Mouse (Mus musculus) midbrain, embryonic 16.5 days (tissue): Measurements from ENCODE around the gene Slc46a2. TPM values are rescaled to one million over a fixed set of nuclear protein-coding genes. Genes with fewer than 3 reads are reported as not detected.
A peak's percentile ranks its signal among the peaks of the same experiment; 100 is the strongest.

ENCODE experiments used
- ATAC-seq: fragments of 200-750 bp; cut with Nextera tagmentation; 2 replicates; pipeline ENCODE4 v1.8.0; 2017; ENCODE audit warnings: moderate TSS enrichment
- H3K27ac ChIP-seq: fragments of 300-500 bp; sonication (generic); 2 replicates; pipeline ENCODE4 v1.5.1; 2014; ENCODE audit warnings: mild to moderate bottlenecking, low read length, mixed read lengths
- H3K27me3 ChIP-seq: fragments of 300-500 bp; sonication (generic); 2 replicates; pipeline ENCODE4 v1.6.1; 2014; ENCODE audit warnings: low read depth, low read length, mixed read lengths; ENCODE audit not compliant: control insufficient read depth, insufficient read depth
- H3K36me3 ChIP-seq: fragments of 300-500 bp; sonication (generic); 2 replicates; pipeline ENCODE4 v1.6.1; 2014; ENCODE audit warnings: mild to moderate bottlenecking, low read length, moderate library complexity, mixed read lengths; ENCODE audit not compliant: control insufficient read depth, insufficient read depth
- H3K4me1 ChIP-seq: fragments of 300-500 bp; sonication (generic); 2 replicates; pipeline ENCODE4 v1.6.1; 2014; ENCODE audit warnings: mild to moderate bottlenecking, low read length, mixed read lengths; ENCODE audit not compliant: control insufficient read depth, insufficient read depth
- H3K4me2 ChIP-seq: fragments of 300-500 bp; sonication (generic); 2 replicates; pipeline ENCODE4 v1.6.1; 2014; ENCODE audit warnings: mild to moderate bottlenecking, low read length, mixed read lengths
- H3K4me3 ChIP-seq: fragments of 300-500 bp; sonication (generic); 2 replicates; pipeline ENCODE4 v1.5.1; 2014; ENCODE audit warnings: low read depth, mild to moderate bottlenecking, low read length, moderate library complexity, mixed read lengths
- H3K9ac ChIP-seq: fragments of 300-500 bp; sonication (generic); 2 replicates; pipeline ENCODE4 v1.6.1; 2014; ENCODE audit warnings: low read depth, low read length, mixed read lengths
- H3K9me3 ChIP-seq: fragments of 300-500 bp; sonication (generic); replicated peaks from 2 replicates; pipeline ENCODE4 v1.6.1; 2014; ENCODE audit warnings: mild to moderate bottlenecking, low read length, mixed read lengths; ENCODE audit not compliant: control insufficient read depth, poor library complexity, severe bottlenecking
- WGBS: fragments of 180-500 bp; shearing (Covaris S2); extraction: QIAGEN DNeasy Blood & Tissue Kit; methylation state at CpG from one replicate; pipeline ENCODE4 v1.1.7; 2014; 5-methylcytosine and 5-hydroxymethylcytosine counted together
- polyA plus RNA-seq: library from polyadenylated mRNA; unstranded; fragments of >200 nt; fragmentation: Nextera tagmentation; extraction: Ambion mirVana; gene quantifications from 2 replicates; pipeline ENCODE4 v1.2.1, GENCODE M21; 2015

Gene Slc46a2
- 0.08 TPM in 1 of 2 replicates, not detected in the other for polyA plus RNA-seq

GRCm38 (mm10) chr4:59914608-59915403 lies at the start of gene Slc46a2:
TSS of gene Slc46a2 (minus strand) at chr4:59915056.
- no peak within 1 kb of the TSS for H3K4me2 ChIP-seq
- H3K4me3 ChIP-seq, result no peak within 1 kb of the TSS
- H3K27ac ChIP-seq, result no peak within 1 kb of the TSS
- no peak for ATAC-seq
- no peaks in the 10 kb centered on the region for H3K36me3 ChIP-seq
- H3K4me1 ChIP-seq, result no peaks in the 10 kb centered on the region
- 0 out of 2 replicates have a peak, but pooled peaks cover 3% of the 10 kb centered on the region for H3K27me3 ChIP-seq
- WGBS, result 18% methylated on average over 22 of the region's 22 CpGs
- no peaks in the 10 kb centered on the region for H3K9me3 ChIP-seq
- H3K9ac ChIP-seq, result no peak within 1 kb of the TSS

- Histone ChIP-seq H3K36me3 (no peaks in the 10 kb centered on the region), H3K9me3 (no peaks in the 10 kb centered on the region)
- WGBS, result 25% methylated on average over 3 of the region's 3 CpGs
Measured at GRCm38 (mm10) chr4:59963405-59964344, 48.8 kb upstream of the Slc46a2 start, which contains the start of gene Mup6. TSS of gene Mup6 (plus strand) at chr4:59964294.

GRCm38 (mm10) chr4:59960610-59961009 lies 45.8 kb upstream of the Slc46a2 start, which contains the start of gene Mup4:
TSS of gene Mup4 (minus strand) at chr4:59960710.
- no peak for ATAC-seq
- no peak within 1 kb of the TSS for H3K27ac ChIP-seq
- no peak within 1 kb of the TSS for H3K9ac ChIP-seq
- no peaks in the 10 kb centered on the region for H3K36me3 ChIP-seq
- H3K4me1 ChIP-seq, result no peaks in the 10 kb centered on the region
- H3K27me3 ChIP-seq, result no peaks in the 10 kb centered on the region
- H3K9me3 ChIP-seq, result no peaks in the 10 kb centered on the region
- 86% methylated on average over 3 of the region's 3 CpGs for WGBS
- H3K4me2 ChIP-seq, result no peak within 1 kb of the TSS
- H3K4me3 ChIP-seq, result no peak within 1 kb of the TSS

More at GRCm38 (mm10) chr4:59963405-59964344, 48.8 kb upstream of the Slc46a2 start, which contains the start of gene Mup6:
- H3K4me3 ChIP-seq, result no peak within 1 kb of the TSS
- H3K4me1 ChIP-seq, result no peaks in the 10 kb centered on the region
- no peak within 1 kb of the TSS for H3K27ac ChIP-seq
- H3K9ac ChIP-seq, result no peak within 1 kb of the TSS
- H3K4me2 ChIP-seq, result no peak within 1 kb of the TSS
- H3K27me3 ChIP-seq, result no peaks in the 10 kb centered on the region
- ATAC-seq, result no peak

- H3K36me3 ChIP-seq, result no peaks in the 10 kb centered on the region
- H3K9ac ChIP-seq, result no peak overlapping the region
- no peak overlapping the region for H3K4me2 ChIP-seq
- 85% methylated on average over 2 of the region's 2 CpGs for WGBS
- H3K4me1 ChIP-seq, result no peaks in the 10 kb centered on the region
- ATAC-seq, result no peak
- no peaks in the 10 kb centered on the region for H3K9me3 ChIP-seq
- H3K4me3 ChIP-seq, result no peak overlapping the region
- no peaks in the 10 kb centered on the region for H3K27me3 ChIP-seq
- no peak overlapping the region for H3K27ac ChIP-seq
Measured at GRCm38 (mm10) chr4:59937543-59937942, 22.7 kb upstream of the Slc46a2 start.

GRCm38 (mm10) chr4:59932505-59933281 lies 17.8 kb upstream of the Slc46a2 start:
- H3K36me3 ChIP-seq, result no peaks in the 10 kb centered on the region
- ATAC-seq, result peak; percentile 94
- 57% methylated on average over 6 of the region's 6 CpGs for WGBS
- no peaks in the 10 kb centered on the region for H3K27me3 ChIP-seq
- H3K9ac ChIP-seq, result no peak overlapping the region
- no peaks in the 10 kb centered on the region for H3K4me1 ChIP-seq
- no peak overlapping the region for H3K4me2 ChIP-seq
- no peak overlapping the region for H3K27ac ChIP-seq
- no peaks in the 10 kb centered on the region for H3K9me3 ChIP-seq
- no peak overlapping the region for H3K4me3 ChIP-seq

- Histone ChIP-seq H3K4me2 (no peak overlapping the region), H3K9me3 (no peaks in the 10 kb centered on the region), H3K36me3 (no peaks in the 10 kb centered on the region), H3K9ac (no peak overlapping the region), H3K4me3 (no peak overlapping the region), H3K27me3 (no peaks in the 10 kb centered on the region), H3K27ac (no peak overlapping the region), H3K4me1 (no peaks in the 10 kb centered on the region)
- no peak; the same call in 1 of the 2 replicates for ATAC-seq
- 23% methylated on average over 6 of the region's 6 CpGs for WGBS
Measured at GRCm38 (mm10) chr4:59928347-59928746, 13.5 kb upstream of the Slc46a2 start.

- Histone ChIP-seq H3K27me3 (no peaks in the 10 kb centered on the region), H3K4me3 (no peak overlapping the region), H3K4me1 (no peaks in the 10 kb centered on the region), H3K27ac (no peak overlapping the region), H3K9me3 (no peaks in the 10 kb centered on the region), H3K36me3 (no peaks in the 10 kb centered on the region), H3K4me2 (no peak overlapping the region), H3K9ac (no peak overlapping the region)
- no peak for ATAC-seq
- WGBS, result 86% methylated on average over 3 of the region's 3 CpGs
Measured at GRCm38 (mm10) chr4:59927666-59928065, 12.8 kb upstream of the Slc46a2 start.

- ATAC-seq, result no peak
- no peak overlapping the region for H3K4me3 ChIP-seq
- no peaks in the 10 kb centered on the region for H3K36me3 ChIP-seq
- no peak overlapping the region for H3K4me2 ChIP-seq
- H3K9ac ChIP-seq, result no peak overlapping the region
- 78% methylated on average over 9 of the region's 9 CpGs for WGBS
- no peaks in the 10 kb centered on the region for H3K4me1 ChIP-seq
- no peaks in the 10 kb centered on the region for H3K27me3 ChIP-seq
- no peak overlapping the region for H3K27ac ChIP-seq
- no peaks in the 10 kb centered on the region for H3K9me3 ChIP-seq
Measured at GRCm38 (mm10) chr4:59925082-59925481, 10.2 kb upstream of the Slc46a2 start.
